Mouse (Mus musculus) embryonic fibroblast, embryonic 13.5 days (primary cell): ENCODE data around the gene Abcg2.

Experiments
- CTCF ChIP-seq: IDR thresholded peaks from 2 replicates; pipeline ENCODE4 v1.5.1; 2011; ENCODE audit warnings: mild to moderate bottlenecking, control low read depth, low read length, moderate library complexity, borderline replicate concordance; ENCODE audit not compliant: insufficient read depth
- POLR2A ChIP-seq: IDR thresholded peaks from 2 replicates; pipeline ENCODE4 v1.6.1; 2011; ENCODE audit warnings: low read depth, mild to moderate bottlenecking, control low read depth, low read length, moderate library complexity

GRCm38 (mm10) chr6:58711909-58712308 is 127.6 kb downstream of the Abcg2 start:
- TF ChIP-seq CTCF (no peak), POLR2A (no peak)
